Mouse (Mus musculus) liver, embryonic 12.5 days (tissue): ENCODE measurements around the gene Prdx1. TPM values are rescaled to one million over a fixed set of nuclear protein-coding genes. Genes with fewer than 3 reads are reported as not detected.
A peak's percentile ranks its signal among the peaks of the same experiment; 100 is the strongest.
"Not testable (repeated sequence)": the region's sequence is repeated elsewhere in the genome, so short reads cannot be mapped to it uniquely, and the experiment has no call there.

Experiments
- ATAC-seq: fragments of 200-750 bp; cut with Nextera tagmentation; 2 replicates; pipeline ENCODE4 v1.8.0; 2017; ENCODE audit warnings: moderate number of reproducible peaks, mild to moderate bottlenecking, moderate library complexity
- H3K27ac ChIP-seq: fragments of 300-500 bp; sonication (generic); 2 replicates; pipeline ENCODE4 v1.5.1; 2016; ENCODE audit warnings: mild to moderate bottlenecking
- H3K27me3 ChIP-seq: fragments of 300-500 bp; sonication (generic); replicated peaks from 2 replicates; pipeline ENCODE4 v1.6.1; 2016; ENCODE audit warnings: mild to moderate bottlenecking, moderate library complexity
- H3K36me3 ChIP-seq: fragments of 300-500 bp; sonication (generic); 2 replicates; pipeline ENCODE4 v1.6.1; 2016; ENCODE audit warnings: mild to moderate bottlenecking, moderate library complexity
- H3K4me1 ChIP-seq: fragments of 300-500 bp; sonication (generic); 2 replicates; pipeline ENCODE4 v1.6.1; 2016
- H3K4me2 ChIP-seq: fragments of 300-500 bp; sonication (generic); 2 replicates; pipeline ENCODE4 v1.6.1; 2016; ENCODE audit warnings: mild to moderate bottlenecking, moderate library complexity
- H3K4me3 ChIP-seq: fragments of 300-500 bp; sonication (generic); 2 replicates; pipeline ENCODE4 v1.5.1; 2016; ENCODE audit warnings: mild to moderate bottlenecking, moderate library complexity
- H3K9ac ChIP-seq: fragments of 300-500 bp; sonication (generic); 2 replicates; pipeline ENCODE4 v1.6.1; 2016; ENCODE audit warnings: mild to moderate bottlenecking, moderate library complexity
- H3K9me3 ChIP-seq: fragments of 300-500 bp; sonication (generic); replicated peaks from 2 replicates; pipeline ENCODE4 v1.6.1; 2016; ENCODE audit warnings: mild to moderate bottlenecking, moderate library complexity
- WGBS: fragments of 180-500 bp; shearing (Covaris S2); methylation state at CpG from one replicate; pipeline ENCODE4 v1.1.7; 2016; ENCODE audit not compliant: insufficient replicate concordance; 5-methylcytosine and 5-hydroxymethylcytosine counted together
- polyA plus RNA-seq: library from polyadenylated mRNA; unstranded; fragments of >200 nt; fragmentation: Nextera tagmentation; extraction: Ambion mirVana; gene quantifications from 2 replicates; pipeline ENCODE4 v1.2.1, GENCODE M21; 2016

The Prdx1 gene
- polyA plus RNA-seq, 1 experiment from 2014 or later: 985 TPM

DNA sequence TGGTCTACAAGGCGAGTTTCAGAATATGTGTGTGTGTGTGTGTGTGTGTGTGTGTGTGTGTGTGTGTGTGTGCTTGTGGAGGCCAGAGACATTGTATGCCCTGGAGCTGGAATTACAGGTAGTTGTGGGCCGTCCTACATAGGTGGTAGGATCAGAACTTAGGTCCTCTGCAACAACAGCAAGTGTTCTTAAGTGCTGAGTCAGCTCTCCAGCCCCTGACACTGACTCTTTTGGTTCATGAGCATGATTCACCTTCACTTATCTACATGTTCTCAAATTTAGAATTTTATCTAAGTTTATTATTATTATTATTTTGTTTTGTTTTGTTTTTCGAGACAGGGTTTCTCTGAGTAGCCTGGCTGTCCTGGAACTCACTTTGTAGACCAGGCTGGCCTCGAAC is 4.8 kb upstream of the Prdx1 start:
- H3K36me3 ChIP-seq, H3K9me3 ChIP-seq, ATAC-seq, H3K4me3 ChIP-seq, H3K9ac ChIP-seq, H3K27ac ChIP-seq, H3K27me3 ChIP-seq, H3K4me2 ChIP-seq: not testable (repeated sequence)
- peaks cover 33% of the 10 kb centered on the region for H3K4me1 ChIP-seq
- WGBS: 72% methylated on average over 4 of the region's 4 CpGs

DNA sequence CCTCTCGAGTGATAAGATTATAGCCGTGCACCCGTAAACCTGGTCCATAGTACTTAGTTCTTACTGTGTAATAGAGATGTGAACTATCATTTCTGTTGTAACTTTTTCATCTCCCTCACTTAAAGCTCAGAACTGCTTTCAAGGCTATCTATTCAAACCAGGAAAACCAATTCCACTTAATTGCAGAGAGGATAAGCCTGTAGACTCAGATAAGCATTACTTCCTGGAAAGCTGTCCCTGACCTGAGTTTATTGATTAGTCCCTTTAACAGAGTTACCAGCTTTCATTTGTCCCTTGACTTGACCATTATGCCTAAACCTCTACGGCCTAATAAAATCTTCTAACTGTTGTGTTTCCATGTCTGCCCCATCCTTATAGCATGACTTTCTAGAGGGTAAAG is 1.4 kb upstream of the Prdx1 start:
- Histone ChIP-seq H3K4me1 (peaks cover 51% of the 10 kb centered on the region), H3K4me2 (peak overlapping the region; percentile 40; the same call in 1 of the 2 replicates), H3K27me3 (no peaks in the 10 kb centered on the region; the same call in 1 of the 2 replicates), H3K27ac (no peak overlapping the region), H3K4me3 (no peak overlapping the region; the same call in 1 of the 2 replicates), H3K9ac (no peak overlapping the region), H3K36me3 (peaks cover 17% of the 10 kb centered on the region), H3K9me3 (no peaks in the 10 kb centered on the region)
- ATAC-seq: peak; percentile 31; the same call in 1 of the 2 replicates
- 18% methylated on average over 4 of the region's 4 CpGs for WGBS

DNA sequence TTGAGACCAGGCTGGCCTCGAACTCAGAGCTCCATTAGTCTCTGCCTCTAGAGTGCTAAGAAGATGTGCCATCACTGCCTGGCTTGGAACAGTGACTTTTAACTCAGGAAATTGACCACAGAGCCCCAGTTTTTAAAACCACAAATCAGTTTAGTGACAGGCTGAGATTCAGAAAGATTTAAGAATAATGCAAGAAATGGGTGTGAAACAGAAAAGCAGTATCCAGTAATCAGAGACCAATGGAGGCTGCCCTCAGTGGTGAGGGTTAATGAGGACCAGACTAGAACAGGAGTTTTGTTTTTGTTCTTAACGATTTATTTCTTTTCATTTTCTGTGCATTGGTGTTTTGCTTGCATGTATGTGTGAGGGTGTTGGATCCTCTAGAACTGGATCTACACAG is 679 bp upstream of the Prdx1 start:
- Histone ChIP-seq H3K4me3 (peak overlapping the region; percentile 71; the same call in 1 of the 2 replicates), H3K27ac (peak overlapping the region; percentile 91), H3K9ac (no peak overlapping the region), H3K27me3 (no peaks in the 10 kb centered on the region; the same call in 1 of the 2 replicates), H3K4me2 (peak overlapping the region; percentile 77), H3K9me3 (no peaks in the 10 kb centered on the region), H3K36me3 (peaks cover 25% of the 10 kb centered on the region), H3K4me1 (peaks cover 56% of the 10 kb centered on the region)
- ATAC-seq: no peak
- WGBS: 53% methylated on average over 2 of the region's 2 CpGs

- Histone ChIP-seq H3K4me1 (peaks cover 56% of the 10 kb centered on the region), H3K9me3 (no peaks in the 10 kb centered on the region), H3K9ac (peak overlapping the region; percentile 80), H3K27me3 (no peaks in the 10 kb centered on the region; the same call in 1 of the 2 replicates), H3K27ac (no peak overlapping the region), H3K36me3 (peaks cover 47% of the 10 kb centered on the region), H3K4me3 (peak overlapping the region; percentile 71), H3K4me2 (peak overlapping the region; percentile 77)
- 42% methylated on average over 1 of the region's 1 CpGs for WGBS
- ATAC-seq: no peak
Observed at GRCm38 (mm10) chr4:116687041-116687440, 1.7 kb downstream of the Prdx1 start.

- no peak for ATAC-seq
- Histone ChIP-seq H3K9me3 (no peaks in the 10 kb centered on the region), H3K27ac (no peak overlapping the region), H3K4me1 (peaks cover 39% of the 10 kb centered on the region), H3K36me3 (peaks cover 71% of the 10 kb centered on the region), H3K4me3 (no peak overlapping the region), H3K4me2 (peak overlapping the region; percentile 12; the same call in 1 of the 2 replicates), H3K27me3 (no peaks in the 10 kb centered on the region), H3K9ac (no peak overlapping the region)
- 82% methylated on average over 4 of the region's 4 CpGs for WGBS
Observed at GRCm38 (mm10) chr4:116689309-116689876, 4.0 kb downstream of the Prdx1 start.

DNA sequence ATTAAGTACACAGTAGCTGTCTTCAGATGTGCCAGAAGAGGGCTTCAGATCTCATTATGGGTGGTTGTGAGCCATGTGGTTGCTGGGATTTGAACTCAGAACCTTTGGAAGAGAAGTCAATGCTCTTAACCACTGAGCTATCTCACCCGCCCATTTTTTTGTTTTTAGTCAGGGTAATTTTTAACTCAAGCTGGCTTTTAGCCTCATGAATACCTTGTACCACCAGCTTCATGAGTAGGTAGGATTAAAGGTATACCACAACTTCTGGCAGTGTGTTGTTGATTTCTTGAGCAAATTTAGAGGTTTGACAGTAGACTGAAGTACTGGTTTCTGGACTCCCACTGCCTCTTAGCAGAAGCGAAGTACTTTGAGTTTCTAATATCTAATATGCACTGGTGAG is 6.8 kb downstream of the Prdx1 start:
- H3K27me3 ChIP-seq: no peaks in the 10 kb centered on the region
- H3K27ac ChIP-seq: no peak overlapping the region
- no peak overlapping the region for H3K9ac ChIP-seq
- no peak for ATAC-seq
- H3K9me3 ChIP-seq: no peaks in the 10 kb centered on the region
- H3K36me3 ChIP-seq: peaks cover 96% of the 10 kb centered on the region
- WGBS: 78% methylated on average over 2 of the region's 2 CpGs
- H3K4me1 ChIP-seq: peaks cover 18% of the 10 kb centered on the region
- H3K4me2 ChIP-seq: no peak overlapping the region
- no peak overlapping the region for H3K4me3 ChIP-seq

DNA sequence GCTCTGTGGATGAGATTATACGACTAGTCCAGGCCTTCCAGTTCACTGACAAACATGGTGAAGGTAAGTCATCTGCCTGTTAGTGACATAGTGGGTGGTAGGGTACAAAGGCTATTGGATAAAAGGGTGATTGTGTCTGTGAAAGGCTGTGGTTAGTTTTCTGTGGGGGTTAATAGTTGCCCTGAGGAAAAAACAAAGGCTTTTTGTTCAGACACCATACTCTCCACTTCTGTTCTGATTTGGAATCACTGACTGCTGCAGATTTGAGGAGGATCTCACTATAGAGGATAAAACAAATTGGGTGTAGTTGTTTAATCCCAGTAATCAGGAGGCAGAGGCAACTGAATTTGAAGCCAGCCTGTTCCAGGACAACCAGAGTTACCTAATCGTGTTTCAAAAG is 8.4 kb downstream of the Prdx1 start:
- no peak for ATAC-seq

GRCm38 (mm10) chr4:116698693-116699342 is 13.5 kb downstream of the Prdx1 start:
- 49% methylated on average over 2 of the region's 2 CpGs for WGBS
- Histone ChIP-seq H3K9ac (no peak overlapping the region), H3K4me1 (peaks cover 3% of the 10 kb centered on the region; the same call in 1 of the 2 replicates), H3K4me3 (no peak overlapping the region), H3K36me3 (peaks cover 86% of the 10 kb centered on the region), H3K27me3 (no peaks in the 10 kb centered on the region), H3K4me2 (no peak overlapping the region), H3K27ac (no peak overlapping the region), H3K9me3 (no peaks in the 10 kb centered on the region)
- ATAC-seq: no peak

More for the DNA sequence above, 8.4 kb downstream of the Prdx1 start:
- Histone ChIP-seq H3K4me2 (no peak overlapping the region), H3K4me1 (peaks cover 8% of the 10 kb centered on the region; the same call in 1 of the 2 replicates), H3K4me3 (no peak overlapping the region), H3K36me3 (peaks cover 98% of the 10 kb centered on the region), H3K9me3 (no peaks in the 10 kb centered on the region), H3K27me3 (no peaks in the 10 kb centered on the region), H3K9ac (no peak overlapping the region), H3K27ac (no peak overlapping the region)
- 68% methylated on average over 2 of the region's 2 CpGs for WGBS

DNA sequence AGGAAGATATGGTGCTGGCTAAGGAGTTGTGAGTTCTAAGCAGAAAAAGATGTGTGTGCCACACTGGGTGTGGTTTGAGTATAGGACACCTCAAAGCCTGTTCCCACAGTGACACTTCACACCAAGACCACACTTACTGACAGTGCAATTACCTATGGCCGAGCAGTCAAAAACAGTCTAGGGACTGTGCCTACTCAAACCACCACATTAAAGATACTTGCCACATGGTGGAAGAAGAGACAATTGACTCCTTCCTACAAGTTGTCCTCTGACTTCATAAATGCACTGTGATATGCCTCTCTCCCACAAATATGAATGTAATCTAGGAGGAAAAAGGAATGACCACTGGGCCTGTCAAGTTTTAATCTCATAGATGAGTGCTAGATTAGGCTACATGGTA is 15.6 kb downstream of the Prdx1 start:
- 74% methylated on average over 1 of the region's 1 CpGs for WGBS
- H3K36me3 ChIP-seq: peaks cover 72% of the 10 kb centered on the region
- no peak overlapping the region for H3K27ac ChIP-seq
- no peak overlapping the region for H3K4me3 ChIP-seq
- ATAC-seq: no peak
- H3K9me3 ChIP-seq: no peaks in the 10 kb centered on the region
- H3K4me2 ChIP-seq: no peak overlapping the region
- no peaks in the 10 kb centered on the region for H3K27me3 ChIP-seq
- H3K4me1 ChIP-seq: peaks cover 3% of the 10 kb centered on the region; the same call in 1 of the 2 replicates
- H3K9ac ChIP-seq: no peak overlapping the region

- H3K4me1 ChIP-seq: peaks cover 15% of the 10 kb centered on the region
- no peak for ATAC-seq
- H3K4me2 ChIP-seq: no peak overlapping the region
- no peak overlapping the region for H3K27ac ChIP-seq
- H3K9ac ChIP-seq: no peak overlapping the region
- H3K36me3 ChIP-seq: peaks cover 44% of the 10 kb centered on the region
- no peak overlapping the region for H3K4me3 ChIP-seq
- no peaks in the 10 kb centered on the region for H3K27me3 ChIP-seq
- no peaks in the 10 kb centered on the region for H3K9me3 ChIP-seq
- 31% methylated on average over 6 of the region's 6 CpGs for WGBS
Observed at GRCm38 (mm10) chr4:116703804-116704203, 18.5 kb downstream of the Prdx1 start.

- H3K27me3 ChIP-seq: no peaks in the 10 kb centered on the region
- H3K27ac ChIP-seq: 0 out of 2 replicates have a peak overlapping the region, but pooled peaks have one; percentile 69
- H3K4me2 ChIP-seq: peak overlapping the region; percentile 87
- peak overlapping the region; percentile 69 for H3K4me3 ChIP-seq
- peaks cover 23% of the 10 kb centered on the region for H3K36me3 ChIP-seq
- no peak for ATAC-seq
- no peaks in the 10 kb centered on the region for H3K9me3 ChIP-seq
- H3K9ac ChIP-seq: peak overlapping the region; percentile 72
- H3K4me1 ChIP-seq: peaks cover 33% of the 10 kb centered on the region
- WGBS: 5% methylated on average over 9 of the region's 9 CpGs
Observed at GRCm38 (mm10) chr4:116707666-116708065, 22.3 kb downstream of the Prdx1 start.

GRCm38 (mm10) chr4:116708201-116708764 is 22.9 kb downstream of the Prdx1 start, which contains the start of the genes Mmachc and Ccdc163:
TSS of gene Mmachc (minus strand) at chr4:116708406.
TSS of gene Ccdc163 (plus strand) at chr4:116708509.
- H3K36me3 ChIP-seq: peaks cover 20% of the 10 kb centered on the region
- under 1% methylated on average over 29 of the region's 29 CpGs for WGBS

More at GRCm38 (mm10) chr4:116708201-116708764, 22.9 kb downstream of the Prdx1 start, which contains the start of the genes Mmachc and Ccdc163:
- peak; percentile 97 for ATAC-seq
- H3K27ac ChIP-seq: peak within 1 kb of the TSS; percentile 69
- H3K27me3 ChIP-seq: no peaks in the 10 kb centered on the region
- H3K4me2 ChIP-seq: peak within 1 kb of the TSS; percentile 87
- H3K4me3 ChIP-seq: peak within 1 kb of the TSS; percentile 69
- peak within 1 kb of the TSS; percentile 74 for H3K9ac ChIP-seq
- H3K9me3 ChIP-seq: no peaks in the 10 kb centered on the region
- peaks cover 33% of the 10 kb centered on the region for H3K4me1 ChIP-seq
